Mouse (Mus musculus) forebrain, embryonic 16.5 days (tissue): ENCODE results near the gene Acyp1. TPM values are rescaled to one million over a fixed set of nuclear protein-coding genes. Genes with fewer than 3 reads are reported as not detected.

ENCODE experiments used
- ATAC-seq: fragments of 200-750 bp; cut with Nextera tagmentation; 2 replicates; pipeline ENCODE4 v1.8.0; 2017; ENCODE audit warnings: mild to moderate bottlenecking, moderate library complexity
- H3K27ac ChIP-seq: fragments of 300-500 bp; sonication (generic); 2 replicates; pipeline ENCODE4 v1.5.1; 2014; ENCODE audit warnings: low read length, control low read depth
- H3K27me3 ChIP-seq: fragments of 300-500 bp; sonication (generic); replicated peaks from 2 replicates; pipeline ENCODE4 v1.6.1; 2014; ENCODE audit warnings: low read length; ENCODE audit not compliant: control insufficient read depth, insufficient read depth
- H3K36me3 ChIP-seq: fragments of 300-500 bp; sonication (generic); 2 replicates; pipeline ENCODE4 v1.6.1; 2014; ENCODE audit not compliant: control insufficient read depth, insufficient read depth
- H3K4me1 ChIP-seq: fragments of 300-500 bp; sonication (generic); replicated peaks from 2 replicates; pipeline ENCODE4 v1.6.1; 2014; ENCODE audit warnings: low read length; ENCODE audit not compliant: control insufficient read depth, insufficient read depth
- H3K4me2 ChIP-seq: fragments of 300-500 bp; sonication (generic); 2 replicates; pipeline ENCODE4 v1.6.1; 2014; ENCODE audit warnings: mild to moderate bottlenecking, low read length, control low read depth
- H3K4me3 ChIP-seq: fragments of 300-500 bp; sonication (generic); replicated peaks from 2 replicates; pipeline ENCODE4 v1.5.1; 2014; ENCODE audit warnings: mild to moderate bottlenecking, low read length, control low read depth
- H3K9ac ChIP-seq: fragments of 300-500 bp; sonication (generic); replicated peaks from 2 replicates; pipeline ENCODE4 v1.6.1; 2014; ENCODE audit warnings: low read depth, low read length, control low read depth
- H3K9me3 ChIP-seq: fragments of 300-500 bp; sonication (generic); 2 replicates; pipeline ENCODE4 v1.6.1; 2016; ENCODE audit warnings: low read length; ENCODE audit not compliant: control insufficient read depth
- WGBS: fragments of 180-500 bp; shearing (Covaris S2); extraction: QIAGEN DNeasy Blood & Tissue Kit; methylation state at CpG from one replicate; pipeline ENCODE4 v1.1.7; 2014; 5-methylcytosine and 5-hydroxymethylcytosine counted together
- polyA plus RNA-seq: library from polyadenylated mRNA; unstranded; fragments of >200 nt; fragmentation: Nextera tagmentation; extraction: Ambion mirVana; gene quantifications from 2 replicates; pipeline ENCODE4 v1.2.1, GENCODE M21; 2015

Gene Acyp1
- polyA plus RNA-seq, 1 experiment from 2014 or later: 46.9 TPM

DNA sequence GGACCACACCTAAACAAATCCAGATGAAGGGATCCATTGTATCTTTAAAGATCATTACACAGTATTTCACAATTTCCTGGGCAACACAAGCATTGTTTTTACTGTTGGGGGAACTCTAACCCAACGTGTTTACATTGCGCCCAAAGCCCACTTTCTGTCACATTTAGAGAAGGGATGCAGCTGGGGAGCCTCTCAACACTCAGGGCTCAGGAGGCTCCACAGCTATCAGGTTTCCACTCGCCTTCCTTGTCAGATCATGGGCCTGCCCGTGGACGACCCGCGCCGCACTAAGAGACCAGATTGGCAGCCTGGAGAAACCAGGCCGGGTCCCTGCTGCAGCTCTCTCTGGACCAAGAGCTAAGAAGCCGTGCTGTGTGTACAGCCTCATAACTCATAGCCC is 14.7 kb downstream of the Acyp1 start:
- no peak for ATAC-seq
- Histone ChIP-seq H3K4me1 (peaks cover 3% of the 10 kb centered on the region; the same call in 1 of the 2 replicates), H3K27me3 (no peaks in the 10 kb centered on the region), H3K36me3 (no peaks in the 10 kb centered on the region), H3K27ac (no peak overlapping the region), H3K9me3 (0 out of 2 replicates have a peak, but pooled peaks cover 3% of the 10 kb centered on the region), H3K4me3 (no peak overlapping the region), H3K4me2 (no peak overlapping the region), H3K9ac (no peak overlapping the region)
- 95% methylated on average over 10 of the region's 10 CpGs for WGBS

DNA sequence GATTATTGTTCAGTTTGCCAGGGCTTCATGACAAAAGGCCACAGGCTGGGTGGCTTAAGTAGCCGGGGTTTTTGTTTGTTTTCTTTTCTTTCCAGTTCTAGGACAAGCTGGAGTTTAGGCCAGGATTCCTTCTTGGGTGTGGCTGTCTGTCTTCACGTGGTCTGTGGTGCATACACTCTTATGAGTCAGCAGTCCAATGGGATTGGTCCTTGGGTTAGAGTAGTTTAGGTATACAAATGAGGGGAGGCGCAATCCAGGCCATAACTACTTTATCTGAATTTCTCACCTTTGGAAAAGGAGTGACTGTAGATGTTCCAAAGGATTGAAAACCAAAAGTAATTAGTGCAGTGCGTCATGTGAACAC is 16.4 kb downstream of the Acyp1 start:
- ATAC-seq: no peak
- H3K36me3 ChIP-seq: no peaks in the 10 kb centered on the region
- 73% methylated on average over 4 of the region's 4 CpGs for WGBS

DNA sequence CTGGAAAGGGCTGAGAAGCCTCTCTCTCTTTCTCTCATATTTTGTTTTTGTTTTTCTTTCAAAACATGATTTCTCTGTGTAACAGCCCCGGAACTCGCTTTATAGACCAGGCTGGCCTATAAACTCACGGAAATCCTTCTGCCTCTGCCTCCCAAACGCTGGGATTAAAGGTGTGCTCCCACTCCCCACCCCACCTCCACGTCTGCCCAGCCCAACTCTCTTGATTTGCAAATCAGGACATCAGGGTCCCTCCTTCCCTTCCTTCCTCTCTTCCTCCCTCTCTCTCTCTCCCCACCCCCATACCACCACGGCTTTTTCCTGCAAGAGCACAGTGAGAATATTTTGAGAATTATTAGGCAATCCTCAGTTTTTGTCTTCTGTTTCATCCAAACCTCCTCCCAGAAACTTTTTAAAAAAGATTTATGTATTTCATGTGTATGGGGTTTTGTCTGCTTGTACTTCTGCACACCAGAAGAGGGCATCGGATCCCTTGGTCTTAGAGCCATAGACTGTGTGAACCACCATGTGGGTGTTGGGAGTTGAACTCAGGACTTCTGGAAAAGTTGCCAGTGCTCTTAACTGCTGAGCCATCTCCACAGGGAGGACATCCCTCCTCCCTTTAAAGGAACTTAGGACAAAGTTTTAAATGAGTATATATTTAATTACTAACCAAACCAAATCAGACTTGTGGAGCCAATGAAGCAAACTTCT is 17.0 kb downstream of the Acyp1 start:
- Histone ChIP-seq H3K4me1 (peaks cover 3% of the 10 kb centered on the region; the same call in 1 of the 2 replicates), H3K9me3 (0 out of 2 replicates have a peak, but pooled peaks cover 3% of the 10 kb centered on the region), H3K4me3 (no peak overlapping the region), H3K4me2 (no peak overlapping the region), H3K36me3 (no peaks in the 10 kb centered on the region), H3K27ac (no peak overlapping the region), H3K9ac (no peak overlapping the region), H3K27me3 (no peaks in the 10 kb centered on the region)
- WGBS: 79% methylated on average over 7 of the region's 7 CpGs
- ATAC-seq: no peak

More for the DNA sequence above, 16.4 kb downstream of the Acyp1 start:
- Histone ChIP-seq H3K27ac (no peak overlapping the region), H3K27me3 (no peaks in the 10 kb centered on the region), H3K4me2 (no peak overlapping the region), H3K4me3 (no peak overlapping the region), H3K9me3 (0 out of 2 replicates have a peak, but pooled peaks cover 3% of the 10 kb centered on the region), H3K4me1 (peaks cover 3% of the 10 kb centered on the region; the same call in 1 of the 2 replicates), H3K9ac (no peak overlapping the region)

DNA sequence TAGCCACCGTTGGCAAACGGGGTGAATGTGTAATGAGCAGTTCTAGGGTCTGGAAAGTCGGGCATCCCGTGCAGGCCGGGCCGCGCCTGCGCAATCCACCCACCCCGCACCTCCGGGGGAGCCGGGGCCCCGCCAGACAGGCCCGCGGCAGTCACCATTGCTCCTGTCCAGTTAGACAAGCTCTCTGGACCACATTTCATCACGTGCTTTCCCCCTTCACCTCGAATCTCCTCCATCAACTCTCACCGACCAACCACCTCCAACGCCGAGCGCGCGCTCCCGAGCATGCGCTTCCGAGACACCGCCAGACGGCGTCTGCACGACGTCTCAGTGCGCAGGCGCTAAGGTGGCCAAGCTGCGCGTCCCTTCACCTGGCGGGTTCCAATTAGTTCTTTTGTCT is 17.9 kb downstream of the Acyp1 start, which contains the start of gene Mlh3:
Mlh3 (minus strand) TSS at position 281 of the 400 bp plus-strand sequence.
- Histone ChIP-seq H3K9ac (peak within 1 kb of the TSS; percentile 87), H3K4me2 (peak within 1 kb of the TSS; percentile 70), H3K4me1 (peaks cover 3% of the 10 kb centered on the region; the same call in 1 of the 2 replicates), H3K4me3 (peak within 1 kb of the TSS; percentile 73), H3K9me3 (0 out of 2 replicates have a peak, but pooled peaks cover 3% of the 10 kb centered on the region), H3K36me3 (no peaks in the 10 kb centered on the region), H3K27ac (peak within 1 kb of the TSS; percentile 88), H3K27me3 (no peaks in the 10 kb centered on the region)
- under 1% methylated on average over 35 of the region's 35 CpGs for WGBS
- ATAC-seq: peak; percentile 96

DNA sequence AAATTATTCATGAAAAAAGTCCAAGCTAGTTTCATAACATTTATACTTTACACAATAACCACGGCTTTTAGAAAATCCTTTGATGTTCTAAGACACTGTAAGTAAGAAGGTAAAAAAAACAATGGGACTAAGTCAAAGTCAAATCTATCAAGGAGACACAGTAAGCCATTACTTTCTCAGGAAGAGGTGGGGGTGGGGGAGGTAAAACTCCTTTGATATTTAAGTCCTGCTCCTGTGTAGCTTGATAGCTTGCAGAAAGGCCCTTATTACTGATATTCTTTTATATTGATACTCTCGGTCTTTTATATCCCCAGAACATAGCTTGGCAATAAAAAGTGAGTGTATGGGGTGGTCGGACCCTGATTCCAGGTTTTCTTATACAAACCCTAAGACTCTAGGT is 18.4 kb downstream of the Acyp1 start:
- Histone ChIP-seq H3K9me3 (0 out of 2 replicates have a peak, but pooled peaks cover 3% of the 10 kb centered on the region), H3K4me3 (peak overlapping the region; percentile 73), H3K27me3 (no peaks in the 10 kb centered on the region), H3K4me2 (peak overlapping the region; percentile 70), H3K36me3 (no peaks in the 10 kb centered on the region), H3K9ac (peak overlapping the region; percentile 87), H3K27ac (peak overlapping the region; percentile 88), H3K4me1 (peaks cover 3% of the 10 kb centered on the region; the same call in 1 of the 2 replicates)
- 53% methylated on average over 3 of the region's 3 CpGs for WGBS
- ATAC-seq: no peak

DNA sequence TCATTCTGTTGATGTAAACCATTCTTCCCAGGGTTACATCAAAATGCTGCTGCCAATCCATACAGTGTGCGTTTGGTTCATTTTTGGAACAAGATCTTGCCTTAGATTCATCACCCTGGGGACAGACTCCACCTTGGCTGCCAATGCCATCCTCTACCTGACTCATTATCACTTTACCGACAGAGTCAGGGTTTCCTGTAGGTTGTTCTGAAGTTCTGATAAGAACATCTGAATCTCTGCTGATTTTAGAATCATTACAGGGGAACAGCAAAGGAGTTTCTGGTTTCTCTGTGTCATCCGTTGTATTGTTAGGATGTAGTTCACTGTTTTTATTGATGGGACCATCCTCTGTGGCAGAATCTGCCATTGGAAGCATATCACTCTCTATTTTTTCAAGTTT is 22.0 kb downstream of the Acyp1 start:
- no peak overlapping the region for H3K4me3 ChIP-seq
- no peak overlapping the region for H3K27ac ChIP-seq
- no peak overlapping the region for H3K4me2 ChIP-seq
- H3K9ac ChIP-seq: no peak overlapping the region
- 97% methylated on average over 3 of the region's 3 CpGs for WGBS
- peaks cover 9% of the 10 kb centered on the region for H3K4me1 ChIP-seq
- H3K9me3 ChIP-seq: 0 out of 2 replicates have a peak, but pooled peaks cover 3% of the 10 kb centered on the region
- ATAC-seq: no peak
- no peaks in the 10 kb centered on the region for H3K27me3 ChIP-seq
- no peaks in the 10 kb centered on the region for H3K36me3 ChIP-seq

DNA sequence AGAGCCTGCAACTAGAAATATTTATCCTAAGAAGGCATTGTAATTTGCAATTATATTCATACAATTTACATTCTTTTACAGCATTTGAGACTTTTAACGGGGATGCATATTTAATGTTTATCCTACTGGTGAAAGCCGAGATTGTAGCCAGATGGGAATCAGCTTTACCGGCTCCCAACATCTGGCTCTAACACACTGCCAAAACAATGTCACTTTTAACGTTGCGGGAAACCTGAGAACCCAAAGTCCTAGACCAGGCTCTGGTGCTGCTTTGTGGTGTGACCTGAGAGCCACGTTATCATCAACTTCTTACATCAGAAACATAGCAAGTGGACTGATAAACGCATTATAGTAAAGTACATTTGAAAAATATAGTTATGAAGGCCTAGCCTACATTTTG is 23.3 kb downstream of the Acyp1 start:
- Histone ChIP-seq H3K4me1 (peaks cover 8% of the 10 kb centered on the region), H3K9ac (no peak overlapping the region), H3K4me2 (no peak overlapping the region), H3K9me3 (0 out of 2 replicates have a peak, but pooled peaks cover 3% of the 10 kb centered on the region), H3K4me3 (no peak overlapping the region), H3K27me3 (no peaks in the 10 kb centered on the region), H3K27ac (no peak overlapping the region), H3K36me3 (no peaks in the 10 kb centered on the region)
- ATAC-seq: no peak
- 60% methylated on average over 7 of the region's 7 CpGs for WGBS

DNA sequence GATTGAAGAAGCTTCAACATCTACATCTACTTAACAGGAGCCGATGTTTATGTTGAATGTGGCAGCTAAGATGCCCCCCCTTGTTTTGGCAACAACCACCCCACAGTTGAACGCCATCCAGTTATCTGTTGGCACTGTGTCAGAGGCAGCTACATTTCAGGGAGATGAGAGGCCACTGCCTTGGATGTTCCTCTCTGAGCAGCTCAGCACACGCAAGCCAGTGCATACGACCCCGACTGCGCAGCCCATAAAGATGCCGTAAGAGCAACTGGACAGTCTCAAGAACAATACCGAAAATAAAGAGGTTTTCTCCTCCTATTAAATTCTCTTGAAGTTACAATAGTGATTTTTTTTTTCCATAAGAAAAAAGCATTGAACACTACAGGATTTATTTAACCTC is 23.7 kb downstream of the Acyp1 start:
- 0 out of 2 replicates have a peak, but pooled peaks cover 3% of the 10 kb centered on the region for H3K9me3 ChIP-seq
- no peak overlapping the region for H3K9ac ChIP-seq
- H3K4me3 ChIP-seq: no peak overlapping the region
- H3K4me2 ChIP-seq: no peak overlapping the region
- no peaks in the 10 kb centered on the region for H3K36me3 ChIP-seq
- no peak overlapping the region for H3K27ac ChIP-seq
- no peak for ATAC-seq
- H3K27me3 ChIP-seq: no peaks in the 10 kb centered on the region
- 71% methylated on average over 8 of the region's 8 CpGs for WGBS
- peaks cover 6% of the 10 kb centered on the region for H3K4me1 ChIP-seq

DNA sequence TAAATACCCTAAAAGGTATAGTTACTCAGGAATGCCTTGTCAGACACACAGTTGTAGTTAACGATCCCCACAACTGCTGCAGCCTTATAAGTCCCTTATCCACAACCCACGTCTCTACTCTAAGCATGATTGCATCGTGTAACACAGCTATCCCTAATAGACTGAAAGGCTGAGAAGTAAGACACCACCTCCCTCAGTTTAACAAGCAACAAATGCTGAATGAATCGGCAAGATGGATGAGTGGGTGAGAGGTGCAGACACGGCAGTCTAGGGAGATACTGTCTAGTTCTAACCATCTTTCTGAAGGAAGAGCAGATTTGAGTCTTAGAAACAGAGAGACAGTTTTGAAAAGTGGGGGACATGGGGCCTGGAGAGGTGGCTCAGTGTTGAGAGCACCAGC is 25.0 kb downstream of the Acyp1 start:
- Histone ChIP-seq H3K27ac (no peak overlapping the region), H3K36me3 (no peaks in the 10 kb centered on the region), H3K4me3 (no peak overlapping the region), H3K9me3 (no peaks in the 10 kb centered on the region), H3K9ac (no peak overlapping the region), H3K4me1 (peaks cover 6% of the 10 kb centered on the region), H3K27me3 (no peaks in the 10 kb centered on the region), H3K4me2 (no peak overlapping the region)
- WGBS: 77% methylated on average over 5 of the region's 5 CpGs
- no peak for ATAC-seq
